Mouse (Mus musculus) lung, embryonic 14.5 days (tissue): ENCODE results near the gene Zfp36l2. TPM values are rescaled to one million over a fixed set of nuclear protein-coding genes. Genes with fewer than 3 reads are reported as not detected.
A peak's percentile ranks its signal among the peaks of the same experiment; 100 is the strongest.

Source experiments
- ATAC-seq: fragments of 200-750 bp; cut with Nextera tagmentation; 2 replicates; pipeline ENCODE4 v1.8.0; 2017; ENCODE audit warnings: mild to moderate bottlenecking, moderate TSS enrichment, moderate library complexity; ENCODE audit not compliant: insufficient read depth
- DNase-seq: peaks from one replicate; pipeline ENCODE4 v3.0.0-alpha.2; 2015
- H3K27ac ChIP-seq: fragments of 300-500 bp; sonication (generic); 2 replicates; pipeline ENCODE4 v1.5.1; 2014; ENCODE audit warnings: low read depth, mild to moderate bottlenecking, moderate library complexity
- H3K27me3 ChIP-seq: fragments of 300-500 bp; sonication (generic); 2 replicates; pipeline ENCODE4 v1.6.1; 2014; ENCODE audit warnings: low read length, control low read depth; ENCODE audit not compliant: insufficient read depth
- H3K36me3 ChIP-seq: fragments of 300-500 bp; sonication (generic); 2 replicates; pipeline ENCODE4 v1.6.1; 2014; ENCODE audit warnings: control low read depth; ENCODE audit not compliant: insufficient read depth
- H3K4me1 ChIP-seq: fragments of 300-500 bp; sonication (generic); 2 replicates; pipeline ENCODE4 v1.6.1; 2014; ENCODE audit warnings: antibody characterized with exemption, control low read depth; ENCODE audit not compliant: insufficient read depth
- H3K4me2 ChIP-seq: fragments of 300-500 bp; sonication (generic); 2 replicates; pipeline ENCODE4 v1.6.1; 2014; ENCODE audit warnings: mild to moderate bottlenecking
- H3K4me3 ChIP-seq: fragments of 300-500 bp; sonication (generic); 2 replicates; pipeline ENCODE4 v1.5.1; 2014; ENCODE audit warnings: low read depth, low read length
- H3K9ac ChIP-seq: fragments of 300-500 bp; sonication (generic); 2 replicates; pipeline ENCODE4 v1.6.1; 2014
- H3K9me3 ChIP-seq: fragments of 300-500 bp; sonication (generic); 2 replicates; pipeline ENCODE4 v1.6.1; 2016; ENCODE audit warnings: low read depth, low read length, control low read depth
- CTCF ChIP-seq: IDR thresholded peaks from 2 replicates; pipeline ENCODE4 v1.5.1; 2016; ENCODE audit warnings: antibody characterized with exemption, low read depth
- WGBS: fragments of 180-500 bp; shearing (Covaris S2); extraction: QIAGEN DNeasy Blood & Tissue Kit; methylation state at CpG from one replicate; pipeline ENCODE4 v1.1.7; 2014; 5-methylcytosine and 5-hydroxymethylcytosine counted together
- polyA plus RNA-seq: library from polyadenylated mRNA; unstranded; fragments of >200 nt; fragmentation: Nextera tagmentation; extraction: Ambion mirVana; gene quantifications from 2 replicates; pipeline ENCODE4 v1.2.1, GENCODE M21; 2014

Zfp36l2 gene
- polyA plus RNA-seq, 1 experiment from 2014 or later, result 21.9 TPM

DNA sequence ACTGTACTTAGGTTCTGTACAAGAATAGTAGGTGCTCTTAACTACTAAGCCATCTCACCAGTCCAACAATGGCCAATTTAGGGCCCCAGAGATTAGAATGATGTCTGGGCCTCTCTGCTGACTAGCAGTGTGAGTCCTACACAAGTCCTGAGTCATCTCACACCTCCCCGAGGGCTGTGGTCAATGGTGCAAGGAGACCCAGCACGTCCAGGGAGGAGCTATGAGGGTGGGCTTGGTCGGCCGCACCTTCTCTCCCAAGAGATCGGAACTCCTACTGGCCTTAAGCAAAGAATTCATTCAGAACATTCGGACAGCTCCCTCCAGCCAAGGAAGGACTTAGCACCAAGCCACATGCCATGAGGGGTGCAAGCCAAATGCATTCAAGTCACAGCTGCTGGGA, 36.4 kb downstream of the Zfp36l2 start:
- Histone ChIP-seq H3K4me1 (peaks cover 24% of the 10 kb centered on the region), H3K36me3 (no peaks in the 10 kb centered on the region), H3K27ac (no peak overlapping the region), H3K9ac (no peak overlapping the region), H3K4me3 (no peak overlapping the region), H3K27me3 (no peaks in the 10 kb centered on the region), H3K9me3 (no peaks in the 10 kb centered on the region), H3K4me2 (no peak overlapping the region)
- 78% methylated on average over 6 of the region's 6 CpGs for WGBS
- no peak for TF ChIP-seq CTCF
- ATAC-seq, result no peak
- no peak for DNase-seq

DNA sequence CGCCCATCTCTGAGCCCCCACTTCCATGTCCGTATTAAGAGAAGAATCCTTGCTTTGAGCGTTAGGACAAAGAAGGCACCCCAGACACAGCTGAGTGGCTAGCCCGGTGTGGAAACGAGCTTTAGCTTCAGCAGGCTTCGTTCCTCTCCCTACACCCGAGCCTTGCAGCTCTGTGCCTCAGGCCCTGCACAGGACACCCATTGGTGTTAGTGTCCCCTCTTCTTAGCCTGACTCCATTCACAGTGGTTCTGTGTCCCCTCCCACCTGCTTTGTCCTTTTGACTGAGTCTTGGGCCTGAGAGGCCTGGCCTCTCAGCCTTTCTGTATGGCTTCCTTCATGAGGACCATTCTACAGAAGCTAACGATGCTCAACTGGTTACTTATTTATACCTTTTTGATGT, 37.5 kb downstream of the Zfp36l2 start:
- Histone ChIP-seq H3K27ac (no peak overlapping the region), H3K4me1 (peaks cover 26% of the 10 kb centered on the region), H3K9ac (no peak overlapping the region), H3K4me2 (no peak overlapping the region), H3K9me3 (no peaks in the 10 kb centered on the region), H3K4me3 (no peak overlapping the region), H3K27me3 (no peaks in the 10 kb centered on the region), H3K36me3 (no peaks in the 10 kb centered on the region)
- ATAC-seq (no peak), DNase-seq (no peak)
- TF ChIP-seq CTCF, result no peak
- 80% methylated on average over 8 of the region's 8 CpGs for WGBS

DNA sequence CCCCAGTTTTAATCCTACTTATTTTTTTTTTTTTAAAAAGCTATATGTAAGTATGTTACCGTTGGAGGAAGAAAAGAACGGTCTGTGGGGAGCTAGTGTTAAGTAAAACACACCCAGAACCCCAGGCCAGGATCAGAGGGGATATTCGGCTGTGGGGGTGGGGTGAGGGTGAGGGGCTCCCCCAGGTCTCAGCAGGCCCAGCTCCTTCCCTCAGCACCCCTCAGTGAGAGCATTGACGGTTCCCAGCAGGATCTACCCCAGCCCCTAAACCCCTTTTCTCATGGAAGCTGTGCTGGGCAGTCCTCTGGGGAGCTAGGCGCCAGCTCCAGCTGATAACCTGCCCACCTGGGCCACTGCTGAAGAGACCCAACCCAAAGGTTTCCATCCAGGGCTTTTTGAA, 38.2 kb downstream of the Zfp36l2 start:
- no peak for ATAC-seq
- Histone ChIP-seq H3K9me3 (no peaks in the 10 kb centered on the region), H3K4me3 (no peak overlapping the region), H3K4me2 (no peak overlapping the region), H3K36me3 (no peaks in the 10 kb centered on the region), H3K27me3 (no peaks in the 10 kb centered on the region), H3K27ac (peak overlapping the region; percentile 52; the same call in 1 of the 2 replicates), H3K9ac (no peak overlapping the region), H3K4me1 (peaks cover 26% of the 10 kb centered on the region)
- no peak for TF ChIP-seq CTCF
- DNase-seq, result no peak
- 52% methylated on average over 5 of the region's 5 CpGs for WGBS

DNA sequence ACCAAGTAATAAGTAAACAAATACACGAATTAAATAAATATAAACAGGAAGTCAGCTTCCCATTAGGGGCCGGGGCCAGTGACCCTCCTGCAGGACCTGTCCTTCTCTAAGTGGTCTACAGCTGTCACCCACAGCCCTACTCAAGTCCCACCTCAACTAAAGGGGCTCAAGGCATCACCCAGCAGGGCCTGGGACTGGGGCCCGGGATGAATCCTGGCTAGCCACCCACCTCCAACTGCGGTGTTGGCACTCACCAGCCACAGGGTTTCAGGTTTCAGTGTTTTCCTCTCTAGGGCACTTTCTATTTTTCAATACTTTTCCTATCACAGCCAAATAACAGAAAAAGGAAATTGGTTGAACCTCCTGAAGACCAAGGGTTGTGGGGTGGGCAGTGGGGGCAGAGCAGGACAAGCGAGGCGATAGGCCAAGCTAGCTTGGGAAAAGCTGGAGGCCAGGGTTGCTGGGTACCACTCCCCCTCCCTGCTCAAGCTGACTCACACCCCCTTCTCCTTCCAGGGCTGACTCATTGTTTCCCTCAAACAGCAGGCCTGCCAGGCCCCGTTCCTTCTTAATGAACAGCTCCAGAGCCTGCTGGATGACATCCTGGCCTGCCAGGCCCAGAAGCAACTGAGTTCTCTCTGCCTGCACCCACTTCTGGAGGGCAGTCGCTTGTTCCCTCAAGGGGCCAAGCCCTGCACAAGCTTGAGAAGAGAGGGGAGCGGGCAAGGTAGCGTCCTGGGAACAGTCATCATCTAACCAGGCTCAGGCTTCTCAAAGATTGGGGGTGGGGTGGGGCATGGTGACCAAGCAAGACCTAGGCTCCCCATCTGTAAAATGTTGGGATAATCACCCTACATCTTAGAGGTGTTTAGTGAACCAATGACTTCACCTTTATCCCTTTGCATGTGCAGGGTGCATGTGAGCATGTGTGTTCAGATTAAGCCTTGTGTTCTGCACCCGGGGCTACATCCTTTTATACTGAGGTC, 39.0 kb downstream of the Zfp36l2 start:
- Histone ChIP-seq H3K36me3 (no peaks in the 10 kb centered on the region), H3K27ac (peak overlapping the region; percentile 52), H3K27me3 (no peaks in the 10 kb centered on the region), H3K4me3 (no peak overlapping the region), H3K9me3 (no peaks in the 10 kb centered on the region), H3K4me2 (0 out of 2 replicates have a peak overlapping the region, but pooled peaks have one; percentile 1), H3K4me1 (peaks cover 26% of the 10 kb centered on the region), H3K9ac (no peak overlapping the region)
- WGBS, result 33% methylated on average over 11 of the region's 11 CpGs
- DNase-seq (peak; percentile 82), ATAC-seq (peak; percentile 67; the same call in 1 of the 2 replicates)
- TF ChIP-seq CTCF, result no peak

DNA sequence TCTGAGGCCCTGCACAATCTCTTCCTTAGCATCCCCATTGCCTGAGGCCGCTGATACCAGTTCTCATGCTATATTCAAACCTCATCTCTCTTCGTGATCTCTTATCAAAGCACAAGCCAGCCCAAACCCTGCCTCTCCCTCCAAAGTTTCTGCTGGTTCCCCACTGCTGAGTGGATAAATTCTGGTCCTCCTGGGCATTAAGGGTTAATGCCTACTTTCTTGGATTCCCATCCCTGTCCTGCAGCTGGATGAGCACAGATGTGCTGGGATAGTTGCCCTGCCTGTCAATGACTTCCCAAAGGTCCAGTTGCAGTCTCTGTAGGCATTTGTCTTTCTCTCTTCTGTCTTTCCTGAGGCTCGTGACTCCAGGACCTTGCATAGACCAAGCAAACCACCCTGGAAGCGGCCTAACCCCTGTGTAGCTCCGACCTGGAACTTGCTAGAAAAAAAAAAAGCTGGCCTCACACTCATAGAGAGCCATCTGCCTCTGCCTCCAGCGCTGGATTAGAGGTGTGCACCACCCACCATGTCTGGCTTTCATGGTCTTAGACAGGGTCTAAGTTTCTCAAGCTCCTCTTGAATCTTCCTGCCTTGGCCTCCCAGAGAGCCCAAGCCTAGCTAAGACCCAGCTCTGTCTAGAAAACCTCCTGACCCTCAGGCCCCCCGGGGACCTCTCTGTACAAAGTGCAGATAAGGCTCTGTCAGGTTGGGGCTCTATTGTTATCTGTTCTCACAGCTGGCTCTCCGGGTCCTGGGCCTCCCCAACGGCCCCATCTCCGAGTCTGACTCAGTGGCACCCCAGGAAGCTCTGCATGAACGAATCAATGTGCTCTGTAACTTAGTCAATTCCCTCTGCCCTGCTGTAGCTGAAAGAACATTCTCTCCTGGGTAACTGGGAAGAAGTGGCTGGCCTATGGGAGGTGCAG, 40.3 kb downstream of the Zfp36l2 start:
- WGBS, result 54% methylated on average over 11 of the region's 11 CpGs
- no peaks in the 10 kb centered on the region for H3K36me3 ChIP-seq
- no peak overlapping the region; the same call in 1 of the 2 replicates for H3K4me2 ChIP-seq
- DNase-seq (no peak), ATAC-seq (0 out of 2 replicates have a peak, but pooled peaks have one; percentile 5)
- no peak overlapping the region for H3K9ac ChIP-seq
- peak overlapping the region; percentile 58 for H3K27ac ChIP-seq
- peaks cover 29% of the 10 kb centered on the region for H3K4me1 ChIP-seq
- no peaks in the 10 kb centered on the region for H3K27me3 ChIP-seq
- H3K9me3 ChIP-seq, result no peaks in the 10 kb centered on the region
- no peak overlapping the region for H3K4me3 ChIP-seq
- no peak for TF ChIP-seq CTCF

DNA sequence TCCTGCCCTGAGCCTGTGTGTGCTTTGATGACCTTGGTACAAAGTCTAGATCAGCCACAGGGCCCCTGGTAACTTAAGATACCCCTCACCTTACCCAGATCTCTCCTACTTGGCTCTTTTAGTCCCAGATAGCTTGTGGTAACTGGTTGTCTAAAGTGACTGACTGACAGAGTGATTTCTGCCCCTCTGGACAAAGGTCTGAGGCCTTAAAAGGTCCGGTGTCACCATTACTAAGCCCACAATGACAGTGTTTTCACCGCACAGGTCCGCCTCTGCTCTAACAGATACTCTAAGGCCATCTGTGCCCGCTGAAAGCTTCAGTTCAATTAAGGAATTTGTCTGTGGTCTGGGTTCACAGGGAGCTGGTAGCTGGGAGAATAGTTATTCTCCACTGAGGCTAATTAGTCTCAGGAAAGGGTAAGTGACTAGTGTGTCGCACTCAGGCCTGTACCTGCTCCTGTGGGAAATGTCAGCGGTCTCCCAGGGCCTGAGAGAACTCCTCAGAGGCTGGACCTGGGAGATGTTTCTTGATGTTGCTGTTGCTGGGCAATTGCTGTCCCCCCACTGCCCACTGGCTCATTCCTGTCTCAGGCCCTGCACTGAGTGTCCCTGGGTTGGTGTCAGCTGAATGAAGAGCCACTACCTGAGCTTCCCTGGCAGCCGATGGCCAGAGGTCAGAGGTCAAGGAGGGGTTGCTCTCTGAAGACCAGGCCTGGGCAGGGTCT, 41.1 kb downstream of the Zfp36l2 start:
- H3K27me3 ChIP-seq, result no peaks in the 10 kb centered on the region
- H3K9me3 ChIP-seq, result no peaks in the 10 kb centered on the region
- H3K4me3 ChIP-seq, result no peak overlapping the region
- H3K4me1 ChIP-seq, result peaks cover 26% of the 10 kb centered on the region
- ATAC-seq (no peak), DNase-seq (no peak)
- TF ChIP-seq CTCF, result no peak
- H3K4me2 ChIP-seq, result no peak overlapping the region
- H3K27ac ChIP-seq, result peak overlapping the region; percentile 61
- 0 out of 2 replicates have a peak overlapping the region, but pooled peaks have one; percentile 7 for H3K9ac ChIP-seq
- H3K36me3 ChIP-seq, result no peaks in the 10 kb centered on the region
- WGBS, result 66% methylated on average over 7 of the region's 7 CpGs
